Mouse (Mus musculus): Measurements from ENCODE around the gene Mylk.

DNA sequence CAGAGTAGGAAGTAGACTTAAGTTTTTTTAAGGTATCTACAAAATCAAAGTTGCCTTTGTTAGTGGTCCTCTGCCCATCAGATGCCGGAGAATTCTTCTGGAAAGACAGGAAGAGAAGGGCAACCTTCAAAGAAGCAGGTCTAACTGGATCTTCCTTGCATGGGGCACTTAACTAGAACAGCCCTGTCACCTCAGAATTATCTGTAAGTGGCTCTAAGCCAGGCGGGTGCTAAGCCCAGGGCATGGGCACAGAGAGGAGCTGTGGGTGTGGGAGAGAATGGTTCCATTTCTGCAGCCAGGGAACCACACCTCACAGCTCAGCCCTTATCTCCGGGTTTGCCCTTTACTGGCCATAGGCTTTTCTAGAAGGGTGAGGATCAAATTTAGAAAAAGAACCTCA lies 246.4 kb downstream of the Mylk start:
- TF ChIP-seq CTCF (IDR thresholded peaks at IDR 0.05; ENCODE audit: extremely low read depth, insufficient read length, insufficient replicate concordance, low read depth, low read length), result no peak
- TF ChIP-seq POLR2A (IDR thresholded peaks at IDR 0.05; ENCODE audit: low read depth, low read length), result no peak

Measured in small intestine, adult 2 months (tissue).